Mouse (Mus musculus) CH12.LX (cell line): ENCODE measurements around the gene Mrpl33. TPM values are rescaled to one million over a fixed set of nuclear protein-coding genes. Genes with fewer than 3 reads are reported as not detected.

Experiments used
- DNase-seq: peaks from one replicate; pipeline ENCODE4 v3.0.0-alpha.2; 2013; ENCODE audit errors: extremely low read depth
- H3K27ac ChIP-seq: 2 replicates; pipeline ENCODE4 v1.5.1; 2012; ENCODE audit warnings: low read depth, mild to moderate bottlenecking, control low read depth, moderate library complexity; ENCODE audit not compliant: insufficient read depth
- H3K27me3 ChIP-seq: replicated peaks from 2 replicates; pipeline ENCODE3; 2012; ENCODE audit warnings: inconsistent platforms
- H3K36me3 ChIP-seq, 2 experiments: replicated peaks in 1 of 2; 2 replicates each; pipeline versions ENCODE3 to v1.6.1; 2012; ENCODE audit warnings: inconsistent platforms in 1 of 2, low read length in 1 of 2, mild to moderate bottlenecking in 1 of 2, mixed read lengths in 1 of 2, moderate library complexity in 1 of 2; ENCODE audit not compliant: control insufficient read depth in 1 of 2, insufficient read depth in 1 of 2
- H3K4me1 ChIP-seq, 2 experiments: 2 replicates each; pipeline ENCODE4 v1.6.1; 2012; ENCODE audit warnings: inconsistent platforms in 1 of 2, moderate library complexity in 1 of 2; ENCODE audit not compliant: insufficient read depth in 2 of 2, control insufficient read depth in 1 of 2
- H3K4me2 ChIP-seq: 2 replicates; pipeline ENCODE4 v1.6.1; 2012; ENCODE audit warnings: low read depth, mild to moderate bottlenecking, control low read depth; ENCODE audit not compliant: poor library complexity, insufficient read depth, severe bottlenecking
- H3K4me3 ChIP-seq, 3 experiments: fragments of 150-350 bp in 1 of 3; sonication (generic) in 1 of 3; replicated peaks in 1 of 3; 2 replicates each; pipeline versions ENCODE3 to v1.5.1; 2011 to 2012; ENCODE audit warnings: low read depth in 2 of 3, low read length in 2 of 3, mild to moderate bottlenecking in 2 of 3, moderate library complexity in 2 of 3, control low read depth in 1 of 3, improper control_type of control experiment in 1 of 3, inconsistent platforms in 1 of 3, mixed read lengths in 1 of 3; ENCODE audit not compliant: poor library complexity in 1 of 3
- H3K79me2 ChIP-seq: replicated peaks from 2 replicates; pipeline ENCODE4 v1.6.1; 2012; ENCODE audit warnings: mild to moderate bottlenecking, moderate library complexity; ENCODE audit not compliant: control insufficient read depth, poor library complexity, insufficient read depth, severe bottlenecking; ENCODE audit errors: extremely low read depth
- H3K9ac ChIP-seq: 2 replicates; pipeline ENCODE4 v1.6.1; 2012; ENCODE audit warnings: low read depth, mild to moderate bottlenecking, control low read depth, moderate library complexity; ENCODE audit not compliant: insufficient read depth
- H3K9me3 ChIP-seq: replicated peaks from 2 replicates; pipeline ENCODE3; 2012; ENCODE audit warnings: low read length, inconsistent platforms, mixed read lengths
- BHLHE40 ChIP-seq: IDR thresholded peaks from 2 replicates; pipeline ENCODE4 v1.6.1; 2011; ENCODE audit warnings: mild to moderate bottlenecking, low read depth, low read length, improper control_type of control experiment
- CTCF ChIP-seq, 2 experiments: IDR thresholded peaks in 1 of 2; conservative IDR thresholded peaks in 1 of 2; 2 replicates each; pipeline ENCODE4 v1.5.1; 2011 to 2012; ENCODE audit warnings: low read depth in 2 of 2, low read length in 2 of 2, improper control_type of control experiment in 1 of 2, inconsistent platforms in 1 of 2, mild to moderate bottlenecking in 1 of 2, moderate library complexity in 1 of 2
- ELF1 ChIP-seq: IDR thresholded peaks from 2 replicates; pipeline ENCODE4 v1.6.1; 2014; ENCODE audit warnings: low read depth, mild to moderate bottlenecking, inconsistent platforms, low read length, improper control_type of control experiment
- IRF4 ChIP-seq: IDR thresholded peaks from 2 replicates; pipeline ENCODE4 v1.6.1; 2014; ENCODE audit warnings: low read depth, mild to moderate bottlenecking, inconsistent platforms, low read length, improper control_type of control experiment
- KAT2A ChIP-seq: IDR thresholded peaks from 2 replicates; pipeline ENCODE4 v1.6.1; 2012; ENCODE audit warnings: low read length, improper control_type of control experiment, inconsistent platforms; ENCODE audit not compliant: insufficient replicate concordance
- MAFK ChIP-seq: IDR thresholded peaks from 2 replicates; pipeline ENCODE4 v1.6.1; 2011; ENCODE audit warnings: low read length, improper control_type of control experiment; ENCODE audit not compliant: insufficient replicate concordance
- MAZ ChIP-seq: IDR thresholded peaks from 2 replicates; pipeline ENCODE4 v1.6.1; 2012; ENCODE audit warnings: low read depth, mild to moderate bottlenecking, inconsistent platforms, low read length, improper control_type of control experiment, moderate library complexity
- MXI1 ChIP-seq: IDR thresholded peaks from 2 replicates; pipeline ENCODE4 v1.6.1; 2011; ENCODE audit warnings: mild to moderate bottlenecking, low read depth, low read length, improper control_type of control experiment
- MYC ChIP-seq: IDR thresholded peaks from 2 replicates; pipeline ENCODE4 v1.6.1; 2011; ENCODE audit warnings: low read depth, mild to moderate bottlenecking, improper control_type of control experiment, low read length
- NELFE ChIP-seq: IDR thresholded peaks from 2 replicates; pipeline ENCODE4 v1.6.1; 2011; ENCODE audit warnings: low read depth, low read length, improper control_type of control experiment
- NRF1 ChIP-seq: IDR thresholded peaks from 2 replicates; pipeline ENCODE4 v1.6.1; 2014; ENCODE audit warnings: low read depth, mild to moderate bottlenecking, inconsistent platforms, low read length, improper control_type of control experiment, moderate library complexity
- PAX5 ChIP-seq: IDR thresholded peaks from 2 replicates; pipeline ENCODE4 v1.6.1; 2012; ENCODE audit warnings: low read length, inconsistent platforms, mixed read lengths
- POLR2AphosphoS2 ChIP-seq: IDR thresholded peaks from 2 replicates; pipeline ENCODE4 v1.6.1; 2011; ENCODE audit warnings: low read depth, low read length, improper control_type of control experiment
- RAD21 ChIP-seq: IDR thresholded peaks from 2 replicates; pipeline ENCODE4 v1.6.1; 2011; ENCODE audit warnings: low read depth, mild to moderate bottlenecking, low read length, improper control_type of control experiment, moderate library complexity
- RCOR1 ChIP-seq: conservative IDR thresholded peaks from 2 replicates; pipeline ENCODE4 v1.6.1; 2012; ENCODE audit warnings: low read depth, mild to moderate bottlenecking, inconsistent platforms, low read length, improper control_type of control experiment
- TCF12 ChIP-seq: IDR thresholded peaks from 2 replicates; pipeline ENCODE4 v1.6.1; 2014; ENCODE audit warnings: low read depth, mild to moderate bottlenecking, inconsistent platforms, low read length, improper control_type of control experiment
- ZMIZ1 ChIP-seq: IDR thresholded peaks from 2 replicates; pipeline ENCODE4 v1.6.1; 2012; ENCODE audit warnings: low read depth, mild to moderate bottlenecking, inconsistent platforms, low read length, improper control_type of control experiment
- ZNF384 ChIP-seq: IDR thresholded peaks from 2 replicates; pipeline ENCODE4 v1.6.1; 2012; ENCODE audit warnings: low read depth, low read length, improper control_type of control experiment, inconsistent platforms
- dilution Hi-C: fragments of 300-500 bp; cut with MboI; formaldehyde crosslinking; loops from 2 replicates; pipeline ENCODE4 v1.14.3; 2020; ENCODE audit warnings: low sequenced_read_pairs; ENCODE audit not compliant: extremely low pct_unique_long_range_greater_than_20kb, extremely low pct_ligation_motif_present
- in situ Hi-C: fragments of 300-500 bp; cut with MboI; formaldehyde crosslinking; loops from 3 replicates; pipeline ENCODE4 v1.14.3; 2019; ENCODE audit warnings: low sequenced_read_pairs, low pct_ligation_motif_present, low pct_unique_long_range_greater_than_20kb, mixed read lengths
- polyA plus RNA-seq: library from polyadenylated mRNA; unstranded; fragments of >175 nt; gene quantifications from 2 replicates; pipeline ENCODE4 v1.2.1, GENCODE M21; 2012; ENCODE audit warnings: low read depth; ENCODE audit not compliant: insufficient read length
- total RNA-seq, 2 experiments: library from RNA; depleted of rRNA; stranded (reverse); fragments of 300-350 nt in 1 of 2; fragments of >200 nt in 1 of 2; gene quantifications; 2 replicates each; pipeline ENCODE4 v1.2.3; 2012 to 2014

Gene Mrpl33
- total and polyA plus RNA-seq, 3 experiments: 114 to 336 (median 168) TPM

- H3K4me3 ChIP-seq: no peak overlapping the region
- H3K4me1 ChIP-seq: peaks cover 0 to 37% of the 10 kb centered on the region in 2 experiments; a peak in 2 of 4 replicates
- H3K9ac ChIP-seq: no peak overlapping the region
- dilution Hi-C loops (no loop called here), in situ Hi-C loops (no loop called here)
- H3K27ac ChIP-seq: no peak overlapping the region
- H3K4me2 ChIP-seq: no peak overlapping the region
- H3K36me3 ChIP-seq: peaks cover 4 to 49% of the 10 kb centered on the region in 2 experiments
- TF ChIP-seq IRF4 (no peak), BHLHE40 (0 out of 2 replicates have a peak, but pooled peaks have one; percentile 36)
- no peak for DNase-seq
- peaks cover 3% of the 10 kb centered on the region for H3K9me3 ChIP-seq
- no peaks in the 10 kb centered on the region for H3K79me2 ChIP-seq
- no peaks in the 10 kb centered on the region for H3K27me3 ChIP-seq
Measured at GRCm38 (mm10) chr5:31627117-31627516, 30.4 kb downstream of the Mrpl33 start.

DNA sequence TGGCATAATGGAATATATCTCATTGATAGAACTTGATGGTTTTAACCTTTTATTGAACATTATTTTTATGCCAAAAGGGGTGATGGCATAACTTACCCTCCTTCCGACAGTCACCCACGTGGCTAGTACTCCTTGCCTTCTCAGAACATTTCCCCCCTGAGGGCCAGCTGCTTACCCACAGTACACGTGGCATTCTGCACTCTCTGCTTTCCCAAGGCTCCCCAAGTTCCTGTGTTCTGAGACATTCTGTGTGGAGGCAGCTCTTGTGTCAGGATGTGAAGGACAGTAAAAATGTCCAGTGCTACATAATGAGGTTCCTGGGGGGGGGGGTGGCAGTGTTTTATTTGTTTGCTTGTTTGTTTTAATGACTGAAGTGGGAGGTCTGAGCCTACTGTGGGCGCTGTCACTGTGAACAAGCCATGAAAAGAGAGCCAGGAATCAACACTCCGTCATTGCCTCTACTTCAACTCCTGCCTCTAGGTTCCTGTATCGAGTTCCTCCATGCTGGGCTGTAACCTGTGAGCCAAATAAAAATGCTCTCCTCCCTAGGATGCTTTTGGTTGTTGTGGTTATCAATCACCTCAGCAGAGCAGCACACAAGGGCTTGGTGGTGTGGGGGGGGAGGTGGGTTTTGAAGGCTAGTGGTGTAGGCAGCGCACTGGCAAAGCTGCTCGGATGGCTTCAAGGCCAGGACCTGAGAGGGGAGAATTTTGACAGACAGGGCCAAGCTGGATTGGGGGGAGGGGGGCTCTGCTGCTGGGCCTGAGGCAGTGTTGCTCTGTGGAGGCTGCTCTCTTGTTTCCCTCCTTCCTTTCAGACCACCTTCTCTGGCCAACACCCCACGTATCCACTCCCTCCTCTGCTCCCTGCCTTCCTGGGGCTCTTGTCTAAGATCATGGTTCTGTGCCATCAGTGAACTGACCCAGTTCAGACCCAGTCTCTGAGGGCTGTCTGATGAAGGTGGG, 31.1 kb downstream of the Mrpl33 start:
- peaks cover 0 to 37% of the 10 kb centered on the region in 2 experiments; a peak in 2 of 4 replicates for H3K4me1 ChIP-seq
- H3K4me2 ChIP-seq: no peak overlapping the region
- H3K9me3 ChIP-seq: peaks cover 3% of the 10 kb centered on the region
- dilution Hi-C loops: no loop called here
- TF ChIP-seq TCF12 (no peak), MYC (no peak), ELF1 (no peak), NRF1 (no peak), PAX5 (no peak), RCOR1 (no peak), POLR2AphosphoS2 (no peak), NELFE (no peak), CTCF (conservative IDR thresholded peaks at IDR 0.05 in 1 of 2, IDR thresholded peaks at IDR 0.05 in 1 of 2; ENCODE audit: low read depth in 2 of 2, low read length in 2 of 2) (no peak), KAT2A (no peak), ZNF384 (no peak), MAFK (no peak), ZMIZ1 (no peak), MXI1 (no peak), RAD21 (no peak), MAZ (no peak), IRF4 (no peak)
- TF ChIP-seq, all 38 proteins: peak for 0
- H3K9ac ChIP-seq: no peak overlapping the region
- no peak overlapping the region for H3K27ac ChIP-seq
- in situ Hi-C loops: no loop called here
- no peaks in the 10 kb centered on the region for H3K79me2 ChIP-seq
- H3K36me3 ChIP-seq: peaks cover 0 to 45% of the 10 kb centered on the region in 2 experiments
- DNase-seq: no peak
- H3K4me3 ChIP-seq: no peak overlapping the region
- no peaks in the 10 kb centered on the region for H3K27me3 ChIP-seq
